Mouse (Mus musculus): ENCODE measurements at regions not wholly inside any gene's neighbourhood (a gene's known extent, or its start where the extent isn't known, plus 50 kb on each side); places are given as distances from the start of the nearest gene placed in this dataset.
A peak's percentile ranks its signal among the peaks of the same experiment; 100 is the strongest.

DNA sequence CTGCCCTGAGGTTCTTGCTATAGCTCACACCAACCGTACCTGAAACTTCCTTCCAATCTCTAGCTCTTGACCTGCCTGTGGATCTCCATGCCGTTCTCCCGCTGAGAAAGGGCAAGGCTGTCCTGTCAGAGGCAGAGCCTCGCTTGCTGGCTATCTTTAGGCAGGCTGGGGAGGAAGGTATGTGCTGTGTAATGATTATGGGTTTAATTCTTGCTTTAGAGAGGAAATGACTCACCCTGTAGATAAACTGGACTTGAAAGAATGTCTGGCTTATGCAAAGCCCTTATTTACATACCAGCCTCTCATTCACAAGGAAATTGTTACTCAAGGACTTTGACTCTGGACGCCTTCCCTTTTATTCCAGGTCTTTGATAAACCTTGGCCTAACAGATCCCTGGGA lies 69.8 kb downstream of the Phlda1 start:
- DNase-seq (ENCODE audit: low spot score) (no peak), ATAC-seq (ENCODE audit: low read depth) (peak; percentile 57; the same call in 1 of the 2 replicates)
- peaks cover 12% of the 10 kb centered on the region for H3K4me1 ChIP-seq (ENCODE audit: control insufficient read depth, insufficient read depth, low read length)
- WGBS, result 40% methylated on average over 5 of the region's 5 CpGs
- no peaks in the 10 kb centered on the region for H3K27me3 ChIP-seq (replicated peaks; ENCODE audit: control insufficient read depth, insufficient read depth, low read length)
- H3K9me3 ChIP-seq (ENCODE audit: control insufficient read depth, low read length), result no peaks in the 10 kb centered on the region
- H3K27ac ChIP-seq (replicated peaks; ENCODE audit: low read depth, low read length), result no peak overlapping the region
- no peak overlapping the region for H3K4me3 ChIP-seq (ENCODE audit: low read depth, low read length)
- H3K4me2 ChIP-seq (ENCODE audit: low read depth, low read length), result no peak overlapping the region
- H3K36me3 ChIP-seq (ENCODE audit: control insufficient read depth, insufficient read depth, low read length), result no peaks in the 10 kb centered on the region
- no peak overlapping the region for H3K9ac ChIP-seq (ENCODE audit: low read depth, low read length)

- no peaks in the 10 kb centered on the region for H3K36me3 ChIP-seq (ENCODE audit: control insufficient read depth, insufficient read depth, low read length)
- ATAC-seq (ENCODE audit: low read depth) (0 out of 2 replicates have a peak, but pooled peaks have one; percentile 26), DNase-seq (ENCODE audit: low spot score) (no peak)
- WGBS, result 71% methylated on average over 10 of the region's 10 CpGs
- no peaks in the 10 kb centered on the region for H3K27me3 ChIP-seq (replicated peaks; ENCODE audit: control insufficient read depth, insufficient read depth, low read length)
- no peak overlapping the region for H3K4me3 ChIP-seq (ENCODE audit: low read depth, low read length)
- no peak overlapping the region for H3K9ac ChIP-seq (ENCODE audit: low read depth, low read length)
- no peak overlapping the region for H3K4me2 ChIP-seq (ENCODE audit: low read depth, low read length)
- H3K27ac ChIP-seq (replicated peaks; ENCODE audit: low read depth, low read length), result no peak overlapping the region
- H3K4me1 ChIP-seq (ENCODE audit: control insufficient read depth, insufficient read depth, low read length), result peaks cover 12% of the 10 kb centered on the region
- H3K9me3 ChIP-seq (ENCODE audit: control insufficient read depth, low read length), result no peaks in the 10 kb centered on the region
Observed at GRCm38 (mm10) chr10:111576395-111577069, 70.4 kb downstream of the Phlda1 start.

DNA sequence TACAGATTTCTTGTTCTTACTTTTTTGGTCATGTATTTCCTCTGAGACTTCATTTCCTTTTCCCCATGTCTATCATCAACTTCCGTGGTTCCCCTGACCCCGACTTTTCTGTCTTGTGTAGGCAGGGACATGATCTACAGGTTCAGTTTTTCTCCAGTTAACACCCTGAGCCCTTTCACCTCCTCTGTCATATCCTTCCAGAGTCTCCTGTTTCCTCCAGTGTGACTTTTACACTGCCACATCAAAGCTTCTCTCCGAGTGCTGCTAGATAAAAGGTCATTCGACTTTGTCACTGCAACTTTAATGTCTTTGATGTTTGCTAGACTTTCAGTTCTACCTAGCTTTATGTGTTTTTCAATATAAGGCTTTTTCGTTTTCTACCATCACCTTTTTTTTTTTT lies 72.5 kb downstream of the Phlda1 start:
- no peaks in the 10 kb centered on the region for H3K9me3 ChIP-seq (ENCODE audit: control insufficient read depth, low read length)
- peaks cover 12% of the 10 kb centered on the region for H3K4me1 ChIP-seq (ENCODE audit: control insufficient read depth, insufficient read depth, low read length)
- H3K9ac ChIP-seq (ENCODE audit: low read depth, low read length), result no peak overlapping the region
- 54% methylated on average over 5 of the region's 5 CpGs for WGBS
- H3K27me3 ChIP-seq (replicated peaks; ENCODE audit: control insufficient read depth, insufficient read depth, low read length), result no peaks in the 10 kb centered on the region
- H3K4me3 ChIP-seq (ENCODE audit: low read depth, low read length), result no peak overlapping the region
- DNase-seq (ENCODE audit: low spot score) (no peak), ATAC-seq (ENCODE audit: low read depth) (no peak)
- no peak overlapping the region for H3K4me2 ChIP-seq (ENCODE audit: low read depth, low read length)
- no peak overlapping the region for H3K27ac ChIP-seq (replicated peaks; ENCODE audit: low read depth, low read length)
- no peaks in the 10 kb centered on the region for H3K36me3 ChIP-seq (ENCODE audit: control insufficient read depth, insufficient read depth, low read length)

DNA sequence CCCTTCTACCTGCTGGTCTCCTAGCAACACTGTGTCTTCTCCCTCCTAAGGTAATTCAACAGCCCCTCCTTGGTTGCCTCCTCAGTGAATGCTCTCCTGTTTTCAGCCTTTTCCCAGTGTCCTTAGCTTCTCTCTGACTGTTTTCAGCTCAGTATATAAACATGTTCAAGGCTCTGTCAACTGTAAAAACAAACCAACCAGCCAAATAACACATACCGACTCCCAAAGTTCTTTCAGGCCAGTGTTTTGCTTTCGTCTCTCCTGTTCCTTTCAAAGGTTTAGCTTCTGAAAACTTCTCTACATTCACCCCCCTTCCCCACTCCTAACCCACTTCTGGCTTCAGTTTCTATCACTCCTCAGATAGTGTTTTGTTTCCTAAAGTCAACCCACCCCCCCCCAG lies 73.4 kb downstream of the Phlda1 start:
- H3K27me3 ChIP-seq (replicated peaks; ENCODE audit: control insufficient read depth, insufficient read depth, low read length), result no peaks in the 10 kb centered on the region
- H3K36me3 ChIP-seq (ENCODE audit: control insufficient read depth, insufficient read depth, low read length), result no peaks in the 10 kb centered on the region
- peaks cover 12% of the 10 kb centered on the region for H3K4me1 ChIP-seq (ENCODE audit: control insufficient read depth, insufficient read depth, low read length)
- H3K27ac ChIP-seq (replicated peaks; ENCODE audit: low read depth, low read length), result no peak overlapping the region
- H3K9me3 ChIP-seq (ENCODE audit: control insufficient read depth, low read length), result no peaks in the 10 kb centered on the region
- H3K9ac ChIP-seq (ENCODE audit: low read depth, low read length), result no peak overlapping the region
- no peak overlapping the region for H3K4me3 ChIP-seq (ENCODE audit: low read depth, low read length)
- peak; percentile 35 for DNase-seq (ENCODE audit: low spot score)
- H3K4me2 ChIP-seq (ENCODE audit: low read depth, low read length), result no peak overlapping the region
- 42% methylated on average over 2 of the region's 2 CpGs for WGBS
- no peak for ATAC-seq (ENCODE audit: low read depth)

GRCm38 (mm10) chr10:111580401-111581100 lies 74.5 kb downstream of the Phlda1 start:
- Histone ChIP-seq H3K9me3 (ENCODE audit: control insufficient read depth, low read length) (no peaks in the 10 kb centered on the region), H3K36me3 (ENCODE audit: control insufficient read depth, insufficient read depth, low read length) (no peaks in the 10 kb centered on the region), H3K27ac (replicated peaks; ENCODE audit: low read depth, low read length) (no peak overlapping the region), H3K9ac (ENCODE audit: low read depth, low read length) (no peak overlapping the region), H3K4me1 (ENCODE audit: control insufficient read depth, insufficient read depth, low read length) (peaks cover 10% of the 10 kb centered on the region), H3K4me2 (ENCODE audit: low read depth, low read length) (no peak overlapping the region), H3K27me3 (replicated peaks; ENCODE audit: control insufficient read depth, insufficient read depth, low read length) (no peaks in the 10 kb centered on the region), H3K4me3 (ENCODE audit: low read depth, low read length) (no peak overlapping the region)
- WGBS, result 72% methylated on average over 11 of the region's 11 CpGs
- ATAC-seq (ENCODE audit: low read depth) (no peak), DNase-seq (ENCODE audit: low spot score) (no peak)

- no peaks in the 10 kb centered on the region for H3K27me3 ChIP-seq (replicated peaks; ENCODE audit: control insufficient read depth, insufficient read depth, low read length)
- no peak overlapping the region for H3K4me2 ChIP-seq (ENCODE audit: low read depth, low read length)
- WGBS, result 76% methylated on average over 3 of the region's 3 CpGs
- no peaks in the 10 kb centered on the region for H3K4me1 ChIP-seq (ENCODE audit: control insufficient read depth, insufficient read depth, low read length)
- no peaks in the 10 kb centered on the region for H3K9me3 ChIP-seq (ENCODE audit: control insufficient read depth, low read length)
- no peak overlapping the region for H3K9ac ChIP-seq (ENCODE audit: low read depth, low read length)
- H3K4me3 ChIP-seq (ENCODE audit: low read depth, low read length), result no peak overlapping the region
- H3K27ac ChIP-seq (replicated peaks; ENCODE audit: low read depth, low read length), result no peak overlapping the region
- DNase-seq (ENCODE audit: low spot score) (no peak), ATAC-seq (ENCODE audit: low read depth) (no peak)
- H3K36me3 ChIP-seq (ENCODE audit: control insufficient read depth, insufficient read depth, low read length), result no peaks in the 10 kb centered on the region
Observed at GRCm38 (mm10) chr10:111581847-111582246, 75.8 kb downstream of the Phlda1 start.

DNA sequence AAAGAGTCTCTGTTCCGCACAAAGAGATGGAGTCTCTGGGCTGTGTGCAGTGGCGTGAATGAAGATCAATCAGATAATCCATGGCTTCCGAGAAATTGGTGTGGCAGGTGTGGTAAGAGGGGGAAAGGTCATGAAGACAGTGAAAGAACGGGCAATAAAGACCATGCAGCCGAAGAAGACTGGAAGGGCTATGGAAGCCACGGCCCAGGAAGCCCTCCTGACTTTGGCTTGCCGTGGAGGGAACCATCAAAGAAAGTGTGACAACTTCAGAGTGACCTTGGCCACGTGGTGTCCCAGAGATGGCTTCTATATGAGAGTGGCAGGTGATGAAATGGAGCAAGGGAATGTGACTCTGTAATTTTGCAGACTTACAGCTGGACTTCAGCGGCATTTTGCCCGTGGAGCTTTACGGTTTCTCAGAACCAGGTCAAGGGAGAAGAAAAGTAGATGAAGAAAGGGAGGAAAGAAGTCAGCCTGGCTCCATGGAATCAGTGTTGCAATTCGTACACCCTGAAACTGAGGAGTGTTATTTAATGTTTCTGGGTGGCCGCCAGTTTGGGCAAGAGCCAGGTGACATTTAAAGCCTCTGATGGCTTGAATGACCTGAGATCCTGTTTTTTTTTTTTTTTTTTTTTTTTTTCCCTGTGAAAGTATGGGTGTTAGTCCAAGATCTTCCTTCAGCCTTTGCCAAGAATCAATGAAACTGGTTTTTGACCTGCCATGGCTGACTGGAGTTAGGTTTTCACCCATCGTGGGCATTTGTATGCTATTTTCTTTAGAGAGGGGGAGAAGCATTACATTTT lies 76.4 kb downstream of the Phlda1 start:
- Histone ChIP-seq H3K4me2 (ENCODE audit: low read depth, low read length) (no peak overlapping the region), H3K27ac (replicated peaks; ENCODE audit: low read depth, low read length) (no peak overlapping the region), H3K9me3 (ENCODE audit: control insufficient read depth, low read length) (no peaks in the 10 kb centered on the region), H3K4me3 (ENCODE audit: low read depth, low read length) (no peak overlapping the region), H3K4me1 (ENCODE audit: control insufficient read depth, insufficient read depth, low read length) (no peaks in the 10 kb centered on the region), H3K9ac (ENCODE audit: low read depth, low read length) (no peak overlapping the region), H3K27me3 (replicated peaks; ENCODE audit: control insufficient read depth, insufficient read depth, low read length) (no peaks in the 10 kb centered on the region), H3K36me3 (ENCODE audit: control insufficient read depth, insufficient read depth, low read length) (no peaks in the 10 kb centered on the region)
- ATAC-seq (ENCODE audit: low read depth) (no peak), DNase-seq (ENCODE audit: low spot score) (no peak)
- WGBS, result 75% methylated on average over 14 of the region's 14 CpGs

DNA sequence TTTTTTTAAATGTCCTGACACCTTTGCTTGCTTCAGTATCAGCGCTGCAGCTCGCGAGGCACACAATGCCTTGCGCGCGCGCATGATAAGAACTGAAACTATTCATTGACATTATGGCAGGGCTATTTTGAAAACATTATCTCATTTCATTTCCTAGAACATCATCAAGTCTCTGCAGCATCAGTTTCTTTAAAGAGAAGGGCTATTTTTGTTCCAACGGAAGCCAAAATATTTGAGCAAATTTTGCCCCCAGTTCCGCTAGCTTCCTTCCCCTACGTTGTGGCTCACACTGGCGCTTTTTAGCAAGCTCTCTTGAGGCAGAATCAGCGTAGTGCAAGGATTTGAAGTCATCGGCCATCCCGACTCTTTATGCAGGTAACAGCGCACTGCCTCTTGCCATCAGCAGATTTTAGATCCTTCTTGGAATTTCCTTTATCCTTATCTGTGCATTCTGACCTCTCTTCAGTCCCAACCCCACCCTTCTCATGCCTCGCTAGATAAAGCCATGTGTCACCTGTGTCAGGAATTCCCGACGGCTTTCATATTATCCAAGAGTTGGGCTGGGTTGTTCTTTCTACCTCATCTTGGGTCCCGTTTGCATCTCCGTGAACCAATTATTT lies 77.1 kb downstream of the Phlda1 start:
- no peak overlapping the region for H3K4me2 ChIP-seq (ENCODE audit: low read depth, low read length)
- H3K9me3 ChIP-seq (ENCODE audit: control insufficient read depth, low read length), result no peaks in the 10 kb centered on the region
- H3K4me3 ChIP-seq (ENCODE audit: low read depth, low read length), result no peak overlapping the region
- H3K9ac ChIP-seq (ENCODE audit: low read depth, low read length), result no peak overlapping the region
- H3K27ac ChIP-seq (replicated peaks; ENCODE audit: low read depth, low read length), result no peak overlapping the region
- no peaks in the 10 kb centered on the region for H3K36me3 ChIP-seq (ENCODE audit: control insufficient read depth, insufficient read depth, low read length)
- H3K27me3 ChIP-seq (replicated peaks; ENCODE audit: control insufficient read depth, insufficient read depth, low read length), result no peaks in the 10 kb centered on the region
- WGBS, result 91% methylated on average over 20 of the region's 20 CpGs
- ATAC-seq (ENCODE audit: low read depth) (no peak), DNase-seq (ENCODE audit: low spot score) (no peak)
- H3K4me1 ChIP-seq (ENCODE audit: control insufficient read depth, insufficient read depth, low read length), result no peaks in the 10 kb centered on the region

All from embryonic facial prominence, embryonic 14.5 days (tissue).